Mouse (Mus musculus) stomach, postnatal 0 days (tissue): ENCODE results near the gene Disc1.

Source experiments
- CTCF ChIP-seq: IDR thresholded peaks from 2 replicates; pipeline ENCODE4 v1.5.1; 2016; ENCODE audit warnings: antibody characterized with exemption, low read depth, mild to moderate bottlenecking, moderate library complexity
- EP300 ChIP-seq: optimal IDR thresholded peaks from 2 replicates; pipeline ENCODE3; 2016; ENCODE audit warnings: antibody characterized with exemption

GRCm38 (mm10) chr8:125287841-125288341, 233.9 kb downstream of the Disc1 start:
- TF ChIP-seq CTCF (no peak), EP300 (no peak)
